Mouse (Mus musculus) neural tube, embryonic 14.5 days (tissue): Measurements from ENCODE around the gene Dzip1. TPM values are rescaled to one million over a fixed set of nuclear protein-coding genes. Genes with fewer than 3 reads are reported as not detected.

Experiments used
- ATAC-seq: fragments of 200-750 bp; cut with Nextera tagmentation; 2 replicates; pipeline ENCODE4 v1.8.0; 2017; ENCODE audit warnings: low read depth, mild to moderate bottlenecking, moderate TSS enrichment, moderate library complexity
- H3K27ac ChIP-seq: fragments of 300-500 bp; sonication (generic); 2 replicates; pipeline ENCODE4 v1.5.1; 2014; ENCODE audit warnings: low read depth, mild to moderate bottlenecking, control low read depth, low read length, moderate library complexity, mixed read lengths
- H3K27me3 ChIP-seq: fragments of 300-500 bp; sonication (generic); 2 replicates; pipeline ENCODE4 v1.6.1; 2014; ENCODE audit warnings: low read length; ENCODE audit not compliant: control insufficient read depth, insufficient read depth
- H3K36me3 ChIP-seq: fragments of 300-500 bp; sonication (generic); 2 replicates; pipeline ENCODE4 v1.6.1; 2014; ENCODE audit warnings: low read length, mixed read lengths; ENCODE audit not compliant: control insufficient read depth, insufficient read depth
- H3K4me1 ChIP-seq: fragments of 300-500 bp; sonication (generic); 2 replicates; pipeline ENCODE4 v1.6.1; 2014; ENCODE audit warnings: low read length; ENCODE audit not compliant: control insufficient read depth, insufficient read depth
- H3K4me2 ChIP-seq: fragments of 300-500 bp; sonication (generic); 2 replicates; pipeline ENCODE4 v1.6.1; 2014; ENCODE audit warnings: mild to moderate bottlenecking, low read depth, low read length, control low read depth
- H3K4me3 ChIP-seq: fragments of 300-500 bp; sonication (generic); 2 replicates; pipeline ENCODE4 v1.5.1; 2014; ENCODE audit warnings: low read depth, low read length, control low read depth, mixed read lengths
- H3K9ac ChIP-seq: fragments of 300-500 bp; sonication (generic); replicated peaks from 2 replicates; pipeline ENCODE4 v1.6.1; 2014; ENCODE audit warnings: low read depth, mild to moderate bottlenecking, control low read depth, low read length, mixed read lengths
- H3K9me3 ChIP-seq: fragments of 300-500 bp; sonication (generic); 2 replicates; pipeline ENCODE4 v1.6.1; 2016; ENCODE audit warnings: low read length; ENCODE audit not compliant: control insufficient read depth
- WGBS: fragments of 180-500 bp; shearing (Covaris S2); extraction: QIAGEN DNeasy Blood & Tissue Kit; methylation state at CpG from one replicate; pipeline ENCODE4 v1.1.7; 2014; 5-methylcytosine and 5-hydroxymethylcytosine counted together
- polyA plus RNA-seq: library from polyadenylated mRNA; unstranded; fragments of >200 nt; fragmentation: Nextera tagmentation; extraction: Ambion mirVana; gene quantifications from 2 replicates; pipeline ENCODE4 v1.2.1, GENCODE M21; 2014

Dzip1 gene
- 90.3 and 130 TPM in 2 replicates for polyA plus RNA-seq

DNA sequence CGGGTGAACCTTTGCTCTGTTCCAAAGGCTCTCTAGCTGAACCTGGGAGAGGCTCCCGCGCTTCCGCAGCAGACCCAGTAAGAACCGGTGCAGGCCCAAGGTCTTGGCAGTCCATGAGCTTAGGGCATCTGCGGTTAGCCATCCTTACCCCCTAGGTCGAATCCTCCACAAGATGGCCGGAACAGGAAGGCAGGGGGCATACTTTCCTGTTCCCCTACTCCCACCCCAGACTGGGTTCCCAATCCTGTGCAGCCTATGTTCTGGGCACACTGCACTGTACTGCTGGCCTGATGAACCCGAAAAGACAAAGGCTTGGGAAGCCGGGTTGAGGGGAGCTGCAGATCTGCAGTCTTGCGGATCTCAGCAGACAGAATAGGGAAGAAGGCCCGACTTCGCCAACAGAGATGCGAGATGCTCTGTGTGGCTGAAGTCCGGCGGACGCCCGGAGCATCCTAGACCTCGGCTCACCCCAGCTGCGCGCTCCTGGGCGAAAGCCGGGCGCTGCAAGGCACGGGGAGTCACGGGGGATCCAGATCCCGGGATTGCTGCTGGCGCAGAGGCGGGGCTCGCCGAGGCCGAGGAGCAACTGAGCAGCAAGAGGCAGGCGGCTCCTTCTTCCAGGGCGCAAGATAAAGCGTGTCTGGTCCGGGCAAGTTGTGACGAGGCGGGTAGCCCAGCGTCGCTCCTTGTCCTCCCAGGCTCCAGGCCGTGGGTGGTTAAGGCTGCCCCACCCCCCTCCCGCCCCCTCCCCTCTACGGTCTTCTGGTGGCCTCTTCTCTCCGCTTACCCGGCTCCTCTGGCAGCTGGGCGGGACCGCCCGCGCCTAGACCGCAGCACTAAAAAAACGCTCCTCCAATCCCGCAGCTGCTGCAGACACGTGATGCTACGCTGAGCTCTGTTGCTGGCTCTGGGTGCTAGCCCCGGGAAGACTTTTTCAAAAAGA lies at the start of gene Dzip1:
Gene Dzip1 (minus strand): TSS at position 788 of the 943 bp plus-strand sequence.
- H3K4me2 ChIP-seq = peak within 1 kb of the TSS; percentile 78
- WGBS = under 1% methylated on average over 50 of the region's 55 CpGs
- peaks cover 43% of the 10 kb centered on the region for H3K4me1 ChIP-seq
- peak; percentile 96 for ATAC-seq
- no peaks in the 10 kb centered on the region for H3K27me3 ChIP-seq
- no peaks in the 10 kb centered on the region for H3K36me3 ChIP-seq
- peak within 1 kb of the TSS; percentile 91 for H3K27ac ChIP-seq
- H3K4me3 ChIP-seq = peak within 1 kb of the TSS; percentile 82
- H3K9ac ChIP-seq = peak within 1 kb of the TSS; percentile 90
- H3K9me3 ChIP-seq = no peaks in the 10 kb centered on the region

GRCm38 (mm10) chr14:118972268-118972667 lies 47.0 kb upstream of the Dzip1 start:
- ATAC-seq = no peak
- 90% methylated on average over 6 of the region's 6 CpGs for WGBS
- peaks cover 41% of the 10 kb centered on the region for H3K36me3 ChIP-seq
- no peak overlapping the region for H3K27ac ChIP-seq
- no peaks in the 10 kb centered on the region for H3K27me3 ChIP-seq
- no peaks in the 10 kb centered on the region for H3K4me1 ChIP-seq
- no peaks in the 10 kb centered on the region for H3K9me3 ChIP-seq
- H3K4me3 ChIP-seq = no peak overlapping the region
- no peak overlapping the region for H3K9ac ChIP-seq
- no peak overlapping the region for H3K4me2 ChIP-seq

GRCm38 (mm10) chr14:118967646-118968045 lies 42.4 kb upstream of the Dzip1 start:
- H3K4me2 ChIP-seq = no peak overlapping the region
- no peaks in the 10 kb centered on the region for H3K9me3 ChIP-seq
- ATAC-seq = no peak
- peaks cover 18% of the 10 kb centered on the region for H3K36me3 ChIP-seq
- H3K4me1 ChIP-seq = no peaks in the 10 kb centered on the region
- H3K27ac ChIP-seq = no peak overlapping the region
- 88% methylated on average over 7 of the region's 7 CpGs for WGBS
- H3K4me3 ChIP-seq = no peak overlapping the region
- H3K27me3 ChIP-seq = no peaks in the 10 kb centered on the region
- no peak overlapping the region for H3K9ac ChIP-seq

- no peak for ATAC-seq
- H3K9me3 ChIP-seq = no peaks in the 10 kb centered on the region
- no peaks in the 10 kb centered on the region for H3K4me1 ChIP-seq
- WGBS = 95% methylated on average over 4 of the region's 4 CpGs
- no peak overlapping the region for H3K27ac ChIP-seq
- H3K4me3 ChIP-seq = no peak overlapping the region
- no peak overlapping the region for H3K4me2 ChIP-seq
- H3K36me3 ChIP-seq = peaks cover 10% of the 10 kb centered on the region; the same call in 1 of the 2 replicates
- H3K27me3 ChIP-seq = no peaks in the 10 kb centered on the region
- no peak overlapping the region for H3K9ac ChIP-seq
Measured at GRCm38 (mm10) chr14:118965356-118966000, 40.2 kb upstream of the Dzip1 start.

- no peak overlapping the region for H3K4me2 ChIP-seq
- H3K9ac ChIP-seq = no peak overlapping the region
- H3K36me3 ChIP-seq = peaks cover 24% of the 10 kb centered on the region
- H3K4me1 ChIP-seq = no peaks in the 10 kb centered on the region
- H3K27me3 ChIP-seq = no peaks in the 10 kb centered on the region
- H3K27ac ChIP-seq = no peak overlapping the region
- 80% methylated on average over 3 of the region's 3 CpGs for WGBS
- ATAC-seq = no peak
- no peaks in the 10 kb centered on the region for H3K9me3 ChIP-seq
- no peak overlapping the region for H3K4me3 ChIP-seq
Measured at GRCm38 (mm10) chr14:118958010-118958409, 32.8 kb upstream of the Dzip1 start.

DNA sequence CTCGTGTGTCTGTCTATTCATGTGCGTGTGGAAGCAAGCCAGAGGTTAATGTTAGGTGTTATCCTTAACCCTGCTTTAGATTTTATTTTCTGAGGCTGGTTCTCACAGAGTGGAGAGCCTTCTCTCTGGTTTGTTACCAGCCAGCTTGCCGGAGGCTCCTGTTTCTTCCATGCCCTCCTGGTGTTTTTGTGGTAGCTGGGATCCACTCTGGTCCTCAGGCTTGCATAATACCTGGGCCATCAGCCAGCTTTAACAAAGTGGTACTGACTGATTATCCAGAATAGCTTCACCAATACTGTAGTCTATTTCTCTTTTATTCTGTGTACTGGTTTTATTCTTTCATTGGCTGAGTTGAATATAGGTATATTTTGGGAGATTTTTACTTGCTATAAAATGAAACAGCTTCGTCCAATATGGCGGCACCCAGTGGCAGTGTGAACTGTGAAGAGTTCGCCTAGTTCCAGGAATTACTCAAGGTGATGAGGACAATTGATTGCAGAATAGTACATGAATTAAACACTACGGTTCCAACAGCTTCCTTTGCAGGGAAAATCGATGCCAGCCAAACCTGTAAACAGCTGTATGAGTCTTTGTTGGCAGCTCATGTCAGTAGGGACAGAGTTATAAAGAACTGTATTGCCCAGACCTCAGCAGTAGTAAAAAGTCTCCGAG lies 26.8 kb upstream of the Dzip1 start:
- no peak overlapping the region for H3K4me3 ChIP-seq
- no peaks in the 10 kb centered on the region for H3K27me3 ChIP-seq
- WGBS = 91% methylated on average over 9 of the region's 9 CpGs
- no peaks in the 10 kb centered on the region for H3K4me1 ChIP-seq
- H3K36me3 ChIP-seq = no peaks in the 10 kb centered on the region
- H3K9ac ChIP-seq = no peak overlapping the region
- H3K27ac ChIP-seq = no peak overlapping the region
- H3K4me2 ChIP-seq = no peak overlapping the region
- H3K9me3 ChIP-seq = no peaks in the 10 kb centered on the region
- no peak for ATAC-seq

DNA sequence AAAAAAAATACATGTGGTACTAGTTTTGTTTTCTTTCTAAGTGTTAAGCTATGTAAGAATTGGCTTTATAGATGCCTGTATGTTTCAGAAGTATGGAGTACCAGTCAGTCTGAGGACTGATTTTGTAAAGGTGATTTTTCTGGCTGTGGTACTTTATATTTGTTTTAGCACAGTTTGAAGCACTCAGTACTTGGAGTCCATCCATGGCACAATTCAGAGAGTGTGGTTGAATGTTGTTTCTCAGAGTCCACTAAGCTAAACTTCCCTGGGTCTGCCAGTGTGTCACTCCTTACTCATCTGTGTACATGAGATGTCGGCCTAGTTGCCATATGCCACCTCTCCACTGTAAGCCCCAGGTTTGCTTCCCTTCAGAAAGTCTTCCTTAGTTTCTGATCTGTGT lies 23.6 kb upstream of the Dzip1 start:
- Histone ChIP-seq H3K4me3 (no peak overlapping the region), H3K36me3 (no peaks in the 10 kb centered on the region), H3K9ac (no peak overlapping the region), H3K27ac (no peak overlapping the region), H3K4me2 (no peak overlapping the region), H3K27me3 (no peaks in the 10 kb centered on the region), H3K9me3 (no peaks in the 10 kb centered on the region), H3K4me1 (no peaks in the 10 kb centered on the region)
- ATAC-seq = no peak
- WGBS = 86% methylated on average over 1 of the region's 1 CpGs

GRCm38 (mm10) chr14:118944702-118945101 lies 19.4 kb upstream of the Dzip1 start:
- no peak for ATAC-seq
- WGBS = 91% methylated on average over 2 of the region's 2 CpGs
- no peak overlapping the region for H3K9ac ChIP-seq
- H3K36me3 ChIP-seq = no peaks in the 10 kb centered on the region
- no peak overlapping the region for H3K4me3 ChIP-seq
- H3K4me1 ChIP-seq = no peaks in the 10 kb centered on the region
- no peaks in the 10 kb centered on the region for H3K9me3 ChIP-seq
- H3K4me2 ChIP-seq = no peak overlapping the region
- H3K27me3 ChIP-seq = no peaks in the 10 kb centered on the region
- H3K27ac ChIP-seq = no peak overlapping the region
